Mouse (Mus musculus): ENCODE data around the gene Tubgcp2. TPM values are rescaled to one million over a fixed set of nuclear protein-coding genes. Genes with fewer than 3 reads are reported as not detected.
A peak's percentile ranks its signal among the peaks of the same experiment; 100 is the strongest.

Tubgcp2 gene
- total and polyA plus RNA-seq, 3 experiments = 27.1 to 43.6 TPM; not detected in 1

DNA sequence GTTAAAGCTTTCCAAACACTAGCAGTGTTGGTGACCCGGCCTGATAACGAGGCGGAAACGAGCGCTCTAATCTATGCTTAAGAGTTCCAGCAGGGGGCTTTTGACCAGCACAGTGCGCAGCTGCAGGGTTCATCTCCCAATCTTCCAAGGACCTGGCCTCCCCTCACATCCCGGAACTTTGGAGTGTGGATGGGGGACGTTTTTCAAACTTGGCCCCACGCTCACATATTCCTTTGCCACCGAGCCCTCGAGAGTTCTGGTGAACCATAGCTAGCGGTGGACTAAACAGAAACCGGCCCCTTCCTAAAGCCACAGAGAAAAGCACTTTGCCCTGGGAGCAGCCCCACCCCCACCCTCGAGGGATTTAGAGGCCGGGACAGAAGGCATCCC lies 86.6 kb downstream of the Tubgcp2 start (continued):
- TF ChIP-seq EP300 (IDR thresholded peaks at IDR 0.05; ENCODE audit: low read depth in 1 of 2, low read length in 2 of 2) = no peak
- TF ChIP-seq NELFE (IDR thresholded peaks at IDR 0.05; ENCODE audit: low read depth, low read length) = no peak
- peak; percentile 29 for TF ChIP-seq SMC3 (IDR thresholded peaks at IDR 0.05; ENCODE audit: low read depth, low read length)

DNA sequence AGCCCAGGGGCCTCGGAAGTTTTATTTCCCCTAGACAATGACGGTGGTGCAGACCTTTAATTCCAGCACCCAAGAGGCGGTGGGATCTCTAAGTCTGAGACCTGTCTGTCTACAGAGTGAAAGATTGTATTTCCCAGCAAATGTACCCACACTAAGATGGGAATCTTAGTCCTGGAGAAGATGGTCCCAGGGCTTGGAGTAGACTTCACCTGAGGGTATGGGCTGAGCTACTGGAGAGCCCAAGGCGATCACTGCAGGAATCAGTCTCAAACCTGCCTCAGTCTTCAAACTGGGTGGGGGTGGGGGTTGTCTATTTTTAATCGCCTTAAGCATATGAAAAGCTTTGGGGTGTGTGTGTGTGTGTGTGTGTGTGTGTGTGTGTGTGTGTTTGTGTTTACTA lies 90.4 kb downstream of the Tubgcp2 start:
- H3K36me3 ChIP-seq (ENCODE audit: control insufficient read depth in 1 of 2, insufficient read depth in 2 of 2, low read length in 2 of 2) = no peaks in the 10 kb centered on the region
- peaks cover 0 to 3% of the 10 kb centered on the region in 2 experiments; a peak in 2 of 4 replicates for H3K4me1 ChIP-seq (ENCODE audit: control insufficient read depth in 1 of 2, insufficient read depth in 2 of 2, low read length in 2 of 2)
- H3K27me3 ChIP-seq (ENCODE audit: control insufficient read depth in 1 of 2, insufficient read depth in 2 of 2, low read length in 2 of 2) = no peaks in the 10 kb centered on the region
- no peak overlapping the region for H3K4me3 ChIP-seq (ENCODE audit: control insufficient read depth in 1 of 2, insufficient read depth in 1 of 2, low read depth in 2 of 2, low read length in 2 of 2)
- H3K79me2 ChIP-seq (ENCODE audit: control insufficient read depth, insufficient read depth, low read length, poor library complexity) = no peaks in the 10 kb centered on the region
- no peak for DNase-seq (ENCODE audit: low read depth, low spot score)
- no peaks in the 10 kb centered on the region for H3K9me3 ChIP-seq (replicated peaks; ENCODE audit: insufficient read depth, low read length)
- H3K27ac ChIP-seq (ENCODE audit: control insufficient read depth, low read depth, low read length) = no peak overlapping the region
- TF ChIP-seq POLR2AphosphoS2 (IDR thresholded peaks at IDR 0.05; ENCODE audit: low read length) (no peak), GATA1 (IDR thresholded peaks at IDR 0.05; ENCODE audit: low read depth, low read length) (no peak), CTCF (IDR thresholded peaks at IDR 0.05 in 2 of 3, conservative IDR thresholded peaks at IDR 0.05 in 1 of 3; ENCODE audit: control insufficient read depth in 1 of 3, insufficient read depth in 1 of 3, low read depth in 2 of 3, low read length in 3 of 3, poor library complexity in 1 of 3, severe bottlenecking in 1 of 3) (no peak), UBTF (IDR thresholded peaks at IDR 0.05; ENCODE audit: borderline replicate concordance, insufficient read depth, low read depth, low read length) (no peak), MYC (IDR thresholded peaks at IDR 0.05; ENCODE audit: low read depth, low read length) (no peak), ZNF384 (IDR thresholded peaks at IDR 0.05; ENCODE audit: low read depth, low read length) (no peak), TBP (IDR thresholded peaks at IDR 0.05; ENCODE audit: low read depth, low read length) (no peak)
- H3K9ac ChIP-seq (ENCODE audit: control insufficient read depth, low read depth, low read length, poor library complexity, severe bottlenecking) = no peak overlapping the region

Other genes starting within 250 kb of the Tubgcp2 start
- not detected in 2 replicates for gene Adgra1, start 202.5 kb downstream of the Tubgcp2 start, total RNA-seq (2012; rRNA removed)
- gene Adgra1, start 202.5 kb downstream of the Tubgcp2 start, polyA plus RNA-seq (2012; ENCODE audit: insufficient read depth in 1 of 2, insufficient read length in 2 of 2, low read depth in 1 of 2, low replicate concordance in 2 of 2, missing spikeins in 1 of 2) = not detected
- gene Kndc1, start 142.0 kb downstream of the Tubgcp2 start, total RNA-seq (2012; rRNA removed) = 0.07 TPM in 1 of 2 replicates, not detected in the other
- gene Kndc1, start 142.0 kb downstream of the Tubgcp2 start, polyA plus RNA-seq (2012; ENCODE audit: insufficient read depth in 1 of 2, insufficient read length in 2 of 2, low read depth in 1 of 2, low replicate concordance in 2 of 2, missing spikeins in 1 of 2) = not detected
- not detected in 2 replicates for gene Utf1, start 92.9 kb downstream of the Tubgcp2 start, total RNA-seq (2012; rRNA removed)
- not detected for gene Utf1, start 92.9 kb downstream of the Tubgcp2 start, polyA plus RNA-seq (2012; ENCODE audit: insufficient read depth in 1 of 2, insufficient read length in 2 of 2, low read depth in 1 of 2, low replicate concordance in 2 of 2, missing spikeins in 1 of 2)
- not detected in 2 replicates for gene 6430531B16Rik, start 57.9 kb downstream of the Tubgcp2 start, total RNA-seq (2012; rRNA removed)
- under 1 TPM in 1 of 2 experiments, not detected in 1; 0.13 TPM for gene 6430531B16Rik, start 57.9 kb downstream of the Tubgcp2 start, polyA plus RNA-seq (2012; ENCODE audit: insufficient read depth in 1 of 2, insufficient read length in 2 of 2, low read depth in 1 of 2, low replicate concordance in 2 of 2, missing spikeins in 1 of 2)
- gene Adam8, start 44.1 kb downstream of the Tubgcp2 start, total RNA-seq (2012; rRNA removed) = 0.39 and 0.75 TPM in 2 replicates
- gene Adam8, start 44.1 kb downstream of the Tubgcp2 start, polyA plus RNA-seq (2012; ENCODE audit: insufficient read depth in 1 of 2, insufficient read length in 2 of 2, low read depth in 1 of 2, low replicate concordance in 2 of 2, missing spikeins in 1 of 2) = under 1 TPM in 1 of 2 experiments, not detected in 1; 0.50 TPM
- 29.4 and 35.6 TPM in 2 replicates for gene Zfp511, start 278 bp downstream of the Tubgcp2 start, total RNA-seq (2012; rRNA removed)
- 10 to 100 TPM in 1 of 2 experiments, not detected in 1; 51.5 TPM for gene Zfp511, start 278 bp downstream of the Tubgcp2 start, polyA plus RNA-seq (2012; ENCODE audit: insufficient read depth in 1 of 2, insufficient read length in 2 of 2, low read depth in 1 of 2, low replicate concordance in 2 of 2, missing spikeins in 1 of 2)
- not detected in 2 replicates for gene Msx3, start 12.4 kb upstream of the Tubgcp2 start, total RNA-seq (2012; rRNA removed)
- not detected for gene Msx3, start 12.4 kb upstream of the Tubgcp2 start, polyA plus RNA-seq (2012; ENCODE audit: insufficient read depth in 1 of 2, insufficient read length in 2 of 2, low read depth in 1 of 2, low replicate concordance in 2 of 2, missing spikeins in 1 of 2)
- not detected in 2 replicates for gene Caly, start 45.9 kb upstream of the Tubgcp2 start, total RNA-seq (2012; rRNA removed)
- under 1 TPM in 1 of 2 experiments, not detected in 1; 0.11 TPM for gene Caly, start 45.9 kb upstream of the Tubgcp2 start, polyA plus RNA-seq (2012; ENCODE audit: insufficient read depth in 1 of 2, insufficient read length in 2 of 2, low read depth in 1 of 2, low replicate concordance in 2 of 2, missing spikeins in 1 of 2)
- gene Prap1, start 56.7 kb upstream of the Tubgcp2 start, total RNA-seq (2012; rRNA removed) = not detected in 2 replicates
- gene Prap1, start 56.7 kb upstream of the Tubgcp2 start, polyA plus RNA-seq (2012; ENCODE audit: insufficient read depth in 1 of 2, insufficient read length in 2 of 2, low read depth in 1 of 2, low replicate concordance in 2 of 2, missing spikeins in 1 of 2) = not detected
- gene Fuom, start 65.8 kb upstream of the Tubgcp2 start, total RNA-seq (2012; rRNA removed) = 0.36 and 1.1 TPM in 2 replicates
- gene Fuom, start 65.8 kb upstream of the Tubgcp2 start, polyA plus RNA-seq (2012; ENCODE audit: insufficient read depth in 1 of 2, insufficient read length in 2 of 2, low read depth in 1 of 2, low replicate concordance in 2 of 2, missing spikeins in 1 of 2) = 10 to 100 TPM in 1 of 2 experiments, not detected in 1; 10.9 TPM
- 0.29 TPM in 1 of 2 replicates, not detected in the other for gene Paox, start 79.1 kb upstream of the Tubgcp2 start, total RNA-seq (2012; rRNA removed)
- gene Paox, start 79.1 kb upstream of the Tubgcp2 start, polyA plus RNA-seq (2012; ENCODE audit: insufficient read depth in 1 of 2, insufficient read length in 2 of 2, low read depth in 1 of 2, low replicate concordance in 2 of 2, missing spikeins in 1 of 2) = under 1 TPM in 1 of 2 experiments, not detected in 1; 0.25 TPM
- gene Echs1, start 79.8 kb upstream of the Tubgcp2 start, total RNA-seq (2012; rRNA removed) = 22.8 and 30.3 TPM in 2 replicates
- 10 to 100 TPM in 1 of 2 experiments, not detected in 1; 47.7 TPM for gene Echs1, start 79.8 kb upstream of the Tubgcp2 start, polyA plus RNA-seq (2012; ENCODE audit: insufficient read depth in 1 of 2, insufficient read length in 2 of 2, low read depth in 1 of 2, low replicate concordance in 2 of 2, missing spikeins in 1 of 2)
- gene Mtg1, start 100.9 kb upstream of the Tubgcp2 start, total RNA-seq (2012; rRNA removed) = 10.8 and 18.1 TPM in 2 replicates
- 10 to 100 TPM in 1 of 2 experiments, not detected in 1; 38.1 TPM for gene Mtg1, start 100.9 kb upstream of the Tubgcp2 start, polyA plus RNA-seq (2012; ENCODE audit: insufficient read depth in 1 of 2, insufficient read length in 2 of 2, low read depth in 1 of 2, low replicate concordance in 2 of 2, missing spikeins in 1 of 2)
- gene Sprn, start 118.2 kb upstream of the Tubgcp2 start, total RNA-seq (2012; rRNA removed) = not detected in 2 replicates
- not detected for gene Sprn, start 118.2 kb upstream of the Tubgcp2 start, polyA plus RNA-seq (2012; ENCODE audit: insufficient read depth in 1 of 2, insufficient read length in 2 of 2, low read depth in 1 of 2, low replicate concordance in 2 of 2, missing spikeins in 1 of 2)
- gene Olfr522, start 128.1 kb upstream of the Tubgcp2 start, total RNA-seq (2012; rRNA removed) = not detected in 2 replicates
- not detected for gene Olfr522, start 128.1 kb upstream of the Tubgcp2 start, polyA plus RNA-seq (2012; ENCODE audit: insufficient read depth in 1 of 2, insufficient read length in 2 of 2, low read depth in 1 of 2, low replicate concordance in 2 of 2, missing spikeins in 1 of 2)
- gene Olfr523, start 136.5 kb upstream of the Tubgcp2 start, total RNA-seq (2012; rRNA removed) = not detected in 2 replicates
- gene Olfr523, start 136.5 kb upstream of the Tubgcp2 start, polyA plus RNA-seq (2012; ENCODE audit: insufficient read depth in 1 of 2, insufficient read length in 2 of 2, low read depth in 1 of 2, low replicate concordance in 2 of 2, missing spikeins in 1 of 2) = not detected
- gene Olfr524, start 169.3 kb upstream of the Tubgcp2 start, total RNA-seq (2012; rRNA removed) = not detected in 2 replicates
- gene Olfr524, start 169.3 kb upstream of the Tubgcp2 start, polyA plus RNA-seq (2012; ENCODE audit: insufficient read depth in 1 of 2, insufficient read length in 2 of 2, low read depth in 1 of 2, low replicate concordance in 2 of 2, missing spikeins in 1 of 2) = not detected
- gene Cd163l1, start 181.6 kb upstream of the Tubgcp2 start, total RNA-seq (2012; rRNA removed) = not detected in 2 replicates
- not detected for gene Cd163l1, start 181.6 kb upstream of the Tubgcp2 start, polyA plus RNA-seq (2012; ENCODE audit: insufficient read depth in 1 of 2, insufficient read length in 2 of 2, low read depth in 1 of 2, low replicate concordance in 2 of 2, missing spikeins in 1 of 2)
- gene 5830411N06Rik, start 210.6 kb upstream of the Tubgcp2 start, total RNA-seq (2012; rRNA removed) = not detected in 2 replicates
- gene 5830411N06Rik, start 210.6 kb upstream of the Tubgcp2 start, polyA plus RNA-seq (2012; ENCODE audit: insufficient read depth in 1 of 2, insufficient read length in 2 of 2, low read depth in 1 of 2, low replicate concordance in 2 of 2, missing spikeins in 1 of 2) = not detected